Mouse (Mus musculus) bone marrow, adult 2 months (tissue): Measurements from ENCODE around the gene Gdpd5. TPM values are rescaled to one million over a fixed set of nuclear protein-coding genes. Genes with fewer than 3 reads are reported as not detected.

Experiments used
- H3K27ac ChIP-seq: fragments of 200-500 bp; 2 replicates; pipeline ENCODE4 v1.5.1; 2012; ENCODE audit warnings: low read depth, mild to moderate bottlenecking, control low read depth, inconsistent platforms, low read length; ENCODE audit not compliant: control insufficient read depth, poor library complexity, insufficient read depth
- H3K4me1 ChIP-seq: fragments of 200-500 bp; 2 replicates; pipeline ENCODE4 v1.6.1; 2011; ENCODE audit warnings: low read length; ENCODE audit not compliant: control insufficient read depth, insufficient read depth
- H3K4me3 ChIP-seq: fragments of 200-500 bp; replicated peaks from 2 replicates; pipeline ENCODE3; 2011; ENCODE audit warnings: mild to moderate bottlenecking, low read depth, low read length, control low read depth; ENCODE audit not compliant: control insufficient read depth
- CTCF ChIP-seq: fragments of 200-500 bp; IDR thresholded peaks from 2 replicates; pipeline ENCODE4 v1.5.1; 2011; ENCODE audit warnings: low read length, control low read depth; ENCODE audit not compliant: control insufficient read depth, insufficient read depth
- POLR2A ChIP-seq: fragments of 200-500 bp; IDR thresholded peaks from 2 replicates; pipeline ENCODE4 v1.6.1; 2011; ENCODE audit warnings: low read depth, mild to moderate bottlenecking, control low read depth, low read length, borderline replicate concordance; ENCODE audit not compliant: control insufficient read depth
- WGBS: fragments of 180-500 bp; shearing (Covaris S2); methylation state at CpG from one replicate; pipeline ENCODE4 v1.1.7; 2018; 5-methylcytosine and 5-hydroxymethylcytosine counted together
- polyA plus RNA-seq: library from polyadenylated mRNA; stranded (reverse); fragments of >200 nt; gene quantifications from 2 replicates; pipeline ENCODE4 v1.2.4, GENCODE M21; 2011; ENCODE audit warnings: low replicate concordance; ENCODE audit not compliant: missing spikeins, insufficient read depth, insufficient read length

The Gdpd5 gene
- polyA plus RNA-seq = 0.54 and 1.5 TPM in 2 replicates

GRCm38 (mm10) chr7:99381214-99382087 is at the start of gene Gdpd5:
Gene Gdpd5, plus strand, starts transcription at chr7:99381414.
- peak within 1 kb of the TSS; percentile 59 for H3K27ac ChIP-seq
- H3K4me3 ChIP-seq = peak within 1 kb of the TSS; percentile 72
- TF ChIP-seq POLR2A (peak; percentile 32; the same call in 1 of the 2 replicates), CTCF (no peak)
- H3K4me1 ChIP-seq = no peaks in the 10 kb centered on the region; the same call in 1 of the 2 replicates
- WGBS = under 1% methylated on average over 73 of the region's 73 CpGs

- H3K27ac ChIP-seq = no peak overlapping the region
- peak; percentile 72 for TF ChIP-seq CTCF
- TF ChIP-seq POLR2A = no peak
- no peak overlapping the region for H3K4me3 ChIP-seq
- 43% methylated on average over 12 of the region's 12 CpGs for WGBS
- H3K4me1 ChIP-seq = no peaks in the 10 kb centered on the region
Observed at GRCm38 (mm10) chr7:99332774-99333480, 48.3 kb upstream of the Gdpd5 start.

GRCm38 (mm10) chr7:99340736-99341135 is 40.5 kb upstream of the Gdpd5 start:
- H3K27ac ChIP-seq = no peak overlapping the region
- WGBS = 74% methylated on average over 8 of the region's 8 CpGs
- no peak overlapping the region for H3K4me3 ChIP-seq
- no peaks in the 10 kb centered on the region for H3K4me1 ChIP-seq
- TF ChIP-seq CTCF (no peak), POLR2A (no peak)

GRCm38 (mm10) chr7:99343577-99343976 is 37.6 kb upstream of the Gdpd5 start:
- Histone ChIP-seq H3K4me1 (no peaks in the 10 kb centered on the region), H3K27ac (no peak overlapping the region), H3K4me3 (no peak overlapping the region)
- WGBS = 80% methylated on average over 4 of the region's 4 CpGs
- TF ChIP-seq CTCF = no peak
- no peak for TF ChIP-seq POLR2A

GRCm38 (mm10) chr7:99347268-99347667 is 33.9 kb upstream of the Gdpd5 start:
- no peak overlapping the region for H3K27ac ChIP-seq
- no peaks in the 10 kb centered on the region for H3K4me1 ChIP-seq
- H3K4me3 ChIP-seq = no peak overlapping the region
- no peak for TF ChIP-seq POLR2A
- 91% methylated on average over 10 of the region's 10 CpGs for WGBS

GRCm38 (mm10) chr7:99348883-99349282 is 32.3 kb upstream of the Gdpd5 start:
- Histone ChIP-seq H3K27ac (no peak overlapping the region), H3K4me1 (no peaks in the 10 kb centered on the region), H3K4me3 (no peak overlapping the region)
- TF ChIP-seq CTCF (no peak), POLR2A (no peak)
- 92% methylated on average over 26 of the region's 26 CpGs for WGBS

- TF ChIP-seq CTCF = no peak
- Histone ChIP-seq H3K4me3 (no peak overlapping the region), H3K27ac (no peak overlapping the region), H3K4me1 (no peaks in the 10 kb centered on the region)
- 79% methylated on average over 9 of the region's 9 CpGs for WGBS
Observed at GRCm38 (mm10) chr7:99349782-99350720, 31.2 kb upstream of the Gdpd5 start.
